Mouse (Mus musculus) kidney, postnatal 36 days (tissue): ENCODE data around the gene Gm29110.
"Not testable (repeated sequence)": the region's sequence is repeated elsewhere in the genome, so short reads cannot be mapped to it uniquely, and the experiment has no call there.

Experiments used
- DNase-seq, 2 experiments: peaks; one replicate each; pipeline ENCODE4 v3.0.0; 2021 to 2022; ENCODE audit warnings: mixed read lengths in 2 of 2

Gm29110 gene

DNA sequence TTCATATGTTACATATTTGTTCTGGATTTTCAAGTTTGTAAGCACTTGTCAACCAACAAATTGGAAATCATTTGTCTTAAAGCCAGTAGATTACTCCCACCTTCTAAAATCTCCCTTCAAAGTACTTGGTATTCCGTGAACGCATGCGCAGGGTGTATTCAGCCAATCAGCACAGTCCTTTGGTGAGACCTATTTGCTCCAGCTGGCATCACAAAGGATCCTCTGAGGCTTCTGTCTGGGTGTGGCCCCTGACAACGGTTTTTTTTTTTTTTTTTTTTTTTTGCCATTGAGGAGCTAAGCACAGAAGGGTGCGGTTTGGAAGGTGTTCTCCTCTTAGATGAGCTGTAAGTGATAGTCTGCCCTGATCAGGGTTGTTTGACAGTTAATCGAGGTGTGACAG lies at the start of gene Gm29110:
TSS of gene Gm29110 (plus strand) at position 301 of the 400 bp plus-strand sequence.
- not testable (repeated sequence) for DNase-seq
